Mouse (Mus musculus): ENCODE measurements around the gene Cuta.

DNA sequence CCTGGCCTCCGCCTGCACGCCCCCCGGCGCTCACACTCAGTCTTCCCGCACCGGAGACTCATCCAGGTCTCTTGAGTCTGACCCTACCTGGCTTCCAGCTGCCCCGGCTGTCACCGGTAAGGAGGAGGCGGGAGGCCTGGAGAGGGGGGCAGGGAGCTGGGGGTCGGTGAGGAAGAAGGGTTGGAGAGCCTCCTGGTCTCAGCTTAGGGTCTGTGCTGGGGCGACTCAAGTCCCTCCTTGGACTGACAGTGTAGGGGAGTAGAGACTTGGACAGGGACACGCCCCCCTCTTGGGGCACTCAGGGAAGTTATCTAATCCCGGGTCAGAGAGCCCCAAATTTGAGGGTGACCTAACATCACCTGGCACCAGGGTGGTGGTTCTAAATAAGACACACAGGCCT is 6.0 kb downstream of the Cuta start:
- TF ChIP-seq FLI1 (IDR thresholded peaks at IDR 0.05; ENCODE audit: low read length) = no peak
- no peak for TF ChIP-seq GATA1 (IDR thresholded peaks at IDR 0.05; ENCODE audit: borderline replicate concordance, low read length)

All from megakaryocyte, embryonic 14.5 days (primary cell).